Mouse (Mus musculus) spleen, adult 2 months (tissue): Measurements from ENCODE around the gene U90926. TPM values are rescaled to one million over a fixed set of nuclear protein-coding genes. Genes with fewer than 3 reads are reported as not detected.
A peak's percentile ranks its signal among the peaks of the same experiment; 100 is the strongest.
"Not testable (repeated sequence)": the region's sequence is repeated elsewhere in the genome, so short reads cannot be mapped to it uniquely, and the experiment has no call there.

Source experiments
- DNase-seq, 2 experiments: peaks; one replicate each; pipeline versions ENCODE4 v3.0.0 to v3.0.0-alpha.2; 2012 to 2021; ENCODE audit warnings: low spot score in 2 of 2, low read depth in 1 of 2
- H3K27ac ChIP-seq: fragments of 200-500 bp; 2 replicates; pipeline ENCODE4 v1.5.1; 2012; ENCODE audit warnings: low read length, inconsistent platforms; ENCODE audit not compliant: insufficient read depth
- H3K27me3 ChIP-seq: fragments of 200-500 bp; 2 replicates; pipeline ENCODE4 v1.6.1; 2012; ENCODE audit warnings: mild to moderate bottlenecking, moderate library complexity, low read length, inconsistent platforms; ENCODE audit not compliant: control insufficient read depth, insufficient read depth
- H3K36me3 ChIP-seq: fragments of 200-500 bp; 2 replicates; pipeline ENCODE4 v1.6.1; 2012; ENCODE audit warnings: mild to moderate bottlenecking, low read length, inconsistent platforms; ENCODE audit not compliant: control insufficient read depth, insufficient read depth
- H3K4me1 ChIP-seq: fragments of 200-500 bp; 2 replicates; pipeline ENCODE4 v1.6.1; 2011; ENCODE audit warnings: inconsistent platforms; ENCODE audit not compliant: control insufficient read depth, insufficient read depth, insufficient read length
- H3K4me3 ChIP-seq: fragments of 200-500 bp; 2 replicates; pipeline ENCODE4 v1.5.1; 2011; ENCODE audit warnings: mild to moderate bottlenecking, inconsistent platforms; ENCODE audit not compliant: insufficient read depth, insufficient read length; ENCODE audit errors: extremely low read depth
- CTCF ChIP-seq: fragments of 200-500 bp; IDR thresholded peaks from 2 replicates; pipeline ENCODE4 v1.5.1; 2011; ENCODE audit warnings: mild to moderate bottlenecking, inconsistent platforms; ENCODE audit not compliant: insufficient read depth, insufficient read length, insufficient replicate concordance; ENCODE audit errors: extremely low read depth
- POLR2A ChIP-seq: fragments of 200-500 bp; IDR thresholded peaks from 2 replicates; pipeline ENCODE4 v1.6.1; 2011; ENCODE audit warnings: low read depth, low read length, inconsistent platforms
- WGBS: fragments of 180-500 bp; shearing (Covaris S2); methylation state at CpG from one replicate; pipeline ENCODE4 v1.1.7; 2018; 5-methylcytosine and 5-hydroxymethylcytosine counted together
- polyA plus RNA-seq: library from polyadenylated mRNA; depleted of rRNA; stranded (reverse); fragments of >200 nt; gene quantifications from 2 replicates; pipeline ENCODE4 v1.2.3, GENCODE M21; 2012

U90926 gene
- polyA plus RNA-seq, 1 experiment: not detected

DNA sequence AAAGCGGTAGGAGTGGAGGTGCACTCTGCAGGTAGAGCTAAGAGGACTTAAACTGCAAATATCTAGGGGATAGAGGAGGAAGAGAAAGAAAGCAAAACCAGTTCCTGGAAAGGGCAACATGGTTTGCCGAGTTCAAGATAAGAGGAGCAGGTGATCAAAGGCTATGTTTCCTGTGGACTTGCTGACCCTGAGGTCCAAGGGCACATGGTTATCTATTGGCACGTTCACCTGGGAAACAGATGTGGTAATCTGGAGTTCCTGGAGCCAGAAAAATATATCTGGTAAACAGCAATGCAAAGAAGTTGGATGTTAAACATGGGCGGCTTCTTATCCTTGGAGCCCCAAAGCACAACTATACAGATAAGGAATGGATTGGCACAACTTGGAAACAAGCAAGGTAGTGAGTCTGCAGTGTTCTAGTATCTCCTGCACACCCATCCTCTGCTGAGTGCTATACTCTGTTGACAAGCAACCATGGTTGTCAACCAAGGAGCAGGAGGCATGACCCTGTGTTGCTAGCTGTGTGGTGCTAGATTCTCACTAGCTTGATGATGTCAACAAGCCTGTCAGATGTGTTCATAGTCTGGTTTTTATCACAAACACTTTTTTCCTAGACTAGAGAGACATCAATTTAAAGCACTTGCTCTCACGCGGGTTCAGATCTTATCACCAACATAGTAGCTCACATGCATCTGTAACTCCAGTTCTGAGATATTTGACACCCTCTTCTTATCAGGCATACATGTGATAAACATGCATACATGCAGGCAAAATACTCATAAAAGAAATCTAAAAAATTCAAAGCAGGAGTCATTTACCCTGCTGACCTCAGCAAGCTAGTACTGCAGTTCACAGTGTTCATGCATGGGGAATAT is 10.8 kb downstream of the U90926 start:
- no peak overlapping the region for H3K4me3 ChIP-seq
- 68% methylated on average over 6 of the region's 6 CpGs for WGBS
- no peaks in the 10 kb centered on the region for H3K27me3 ChIP-seq
- TF ChIP-seq CTCF (no peak), POLR2A (no peak)
- no peak for DNase-seq
- no peaks in the 10 kb centered on the region; the same call in 1 of the 2 replicates for H3K4me1 ChIP-seq
- no peak overlapping the region for H3K27ac ChIP-seq
- peaks cover 11% of the 10 kb centered on the region for H3K36me3 ChIP-seq

DNA sequence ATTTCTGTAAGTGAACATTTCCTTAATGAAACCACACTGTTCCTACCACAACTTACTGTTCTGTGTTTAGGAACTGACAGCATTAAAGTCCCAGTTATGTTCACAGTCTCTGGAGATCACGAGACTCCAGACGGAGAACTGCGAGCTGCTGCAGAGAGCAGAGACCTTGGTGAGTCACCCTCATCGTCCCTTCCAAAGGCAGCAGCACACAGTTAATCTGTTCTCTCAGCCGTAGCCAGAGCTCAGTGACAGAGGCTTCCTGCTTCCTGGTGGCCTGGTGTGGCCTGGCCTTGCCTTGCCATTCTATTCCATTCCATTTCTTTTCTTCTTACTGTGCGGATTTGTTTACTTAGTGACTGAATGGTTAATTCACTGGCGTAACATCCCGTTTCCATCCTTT is 16.9 kb downstream of the U90926 start:
- Histone ChIP-seq H3K4me3 (no peak overlapping the region), H3K27me3 (no peaks in the 10 kb centered on the region), H3K36me3 (peaks cover 44% of the 10 kb centered on the region), H3K4me1 (no peaks in the 10 kb centered on the region), H3K27ac (no peak overlapping the region)
- DNase-seq: no peak
- TF ChIP-seq CTCF: no peak
- no peak for TF ChIP-seq POLR2A
- 92% methylated on average over 8 of the region's 8 CpGs for WGBS

DNA sequence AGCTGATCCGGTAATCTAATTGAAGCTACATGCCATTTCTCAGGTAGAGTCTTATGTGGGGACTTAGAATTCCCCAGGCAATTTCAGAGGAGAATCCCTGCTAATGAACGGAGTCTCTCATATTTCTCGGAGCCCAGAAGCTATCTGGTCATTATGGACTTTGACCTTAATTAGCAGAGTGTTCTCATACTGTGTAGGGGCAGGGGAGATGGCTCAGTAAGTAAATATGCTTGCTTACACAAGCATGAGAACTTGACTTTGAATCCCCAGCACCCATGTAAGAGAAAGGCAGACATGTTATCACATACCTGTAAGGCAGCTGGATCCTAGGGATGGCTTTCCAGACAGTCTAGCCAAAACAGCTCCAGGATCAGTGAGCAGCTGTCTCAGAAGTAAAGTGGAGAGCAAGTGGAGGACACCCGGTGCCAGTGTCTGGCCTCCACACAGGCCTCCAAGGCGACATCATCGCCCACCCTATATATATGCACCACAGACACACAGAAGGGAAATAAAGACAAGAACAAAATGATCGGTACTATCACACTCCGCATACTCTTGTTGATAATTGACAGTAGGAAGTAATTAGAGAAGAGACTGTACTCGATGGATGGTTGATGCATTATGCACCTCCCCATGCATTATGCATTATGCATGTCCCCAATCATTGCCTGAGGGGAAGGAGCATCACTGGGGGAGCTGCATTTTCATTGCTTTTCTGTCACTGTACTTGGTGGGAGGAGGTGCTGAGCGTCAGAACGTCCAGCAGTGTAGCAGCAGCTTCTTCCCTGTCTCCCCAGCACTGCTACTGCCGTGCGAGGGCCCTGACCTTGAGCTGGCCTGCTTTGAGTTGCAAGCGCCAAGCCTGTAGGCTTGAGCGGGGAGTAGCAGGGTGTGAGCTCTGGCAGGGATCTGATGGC is 18.1 kb downstream of the U90926 start:
- no peaks in the 10 kb centered on the region for H3K27me3 ChIP-seq
- WGBS: 95% methylated on average over 15 of the region's 15 CpGs
- TF ChIP-seq CTCF (no peak), POLR2A (no peak)
- no peak overlapping the region for H3K4me3 ChIP-seq
- DNase-seq: no peak
- no peak overlapping the region for H3K27ac ChIP-seq
- H3K4me1 ChIP-seq: no peaks in the 10 kb centered on the region
- peaks cover 53% of the 10 kb centered on the region for H3K36me3 ChIP-seq

DNA sequence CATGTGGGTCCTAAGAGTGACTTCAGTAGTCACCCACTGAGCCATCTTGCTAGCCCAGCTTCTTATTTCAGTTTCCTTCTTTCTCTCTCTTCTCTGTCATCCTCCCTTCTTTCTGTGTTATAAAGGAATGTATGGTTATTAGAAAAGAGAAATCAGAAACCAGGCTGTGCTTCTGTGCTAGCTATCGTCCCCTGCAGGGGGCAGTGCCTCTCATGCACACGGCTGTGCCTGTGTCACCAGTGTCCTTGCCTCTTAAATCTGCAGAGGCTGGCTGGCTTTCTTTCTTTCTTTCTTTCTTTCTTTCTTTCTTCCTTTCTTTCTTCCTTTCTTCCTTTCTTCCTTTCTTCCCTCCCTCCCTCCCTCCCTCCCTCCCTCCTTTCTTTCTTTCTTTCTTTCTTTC is 19.5 kb downstream of the U90926 start:
- H3K4me3 ChIP-seq, H3K4me1 ChIP-seq, DNase-seq, H3K27ac ChIP-seq, H3K27me3 ChIP-seq: not testable (repeated sequence)
- H3K36me3 ChIP-seq: peaks cover 50% of the 10 kb centered on the region
- peak; percentile 34; the same call in 1 of the 2 replicates for TF ChIP-seq CTCF
- WGBS: 60% methylated on average over 2 of the region's 2 CpGs

DNA sequence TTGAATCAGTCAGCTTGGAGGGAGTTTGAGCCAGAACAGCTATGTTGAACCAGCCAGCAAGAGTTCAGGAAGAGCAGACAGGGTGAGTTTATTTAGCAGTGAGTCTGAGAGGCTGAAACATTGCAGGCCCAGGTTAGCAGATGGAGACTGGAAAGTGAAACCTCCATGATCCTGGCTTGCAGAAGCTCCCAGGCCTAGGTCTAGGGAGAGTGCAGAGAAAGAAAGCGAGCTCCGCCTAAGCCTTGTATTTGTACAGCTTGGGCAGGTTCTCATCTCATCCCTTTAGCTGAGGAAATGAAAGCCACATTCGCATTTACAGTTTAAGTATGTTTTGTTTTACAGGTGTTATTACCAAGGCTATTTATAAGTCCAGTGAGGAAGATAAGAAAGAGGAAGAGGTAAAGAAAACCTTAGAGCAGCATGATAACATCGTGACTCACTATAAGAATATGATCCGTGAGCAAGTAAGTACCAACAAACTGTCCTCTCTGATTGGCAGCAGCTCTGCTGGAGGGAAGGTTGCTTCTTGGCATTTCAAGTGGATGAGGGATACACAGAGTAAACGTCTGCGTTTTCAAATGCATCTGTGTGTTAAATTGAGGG is 26.2 kb downstream of the U90926 start:
- H3K4me1 ChIP-seq: no peaks in the 10 kb centered on the region
- no peak overlapping the region for H3K4me3 ChIP-seq
- no peak for TF ChIP-seq POLR2A
- no peak for TF ChIP-seq CTCF
- no peak overlapping the region for H3K27ac ChIP-seq
- WGBS: 87% methylated on average over 7 of the region's 7 CpGs
- peaks cover 44% of the 10 kb centered on the region for H3K36me3 ChIP-seq
- no peaks in the 10 kb centered on the region for H3K27me3 ChIP-seq
- DNase-seq: no peak

DNA sequence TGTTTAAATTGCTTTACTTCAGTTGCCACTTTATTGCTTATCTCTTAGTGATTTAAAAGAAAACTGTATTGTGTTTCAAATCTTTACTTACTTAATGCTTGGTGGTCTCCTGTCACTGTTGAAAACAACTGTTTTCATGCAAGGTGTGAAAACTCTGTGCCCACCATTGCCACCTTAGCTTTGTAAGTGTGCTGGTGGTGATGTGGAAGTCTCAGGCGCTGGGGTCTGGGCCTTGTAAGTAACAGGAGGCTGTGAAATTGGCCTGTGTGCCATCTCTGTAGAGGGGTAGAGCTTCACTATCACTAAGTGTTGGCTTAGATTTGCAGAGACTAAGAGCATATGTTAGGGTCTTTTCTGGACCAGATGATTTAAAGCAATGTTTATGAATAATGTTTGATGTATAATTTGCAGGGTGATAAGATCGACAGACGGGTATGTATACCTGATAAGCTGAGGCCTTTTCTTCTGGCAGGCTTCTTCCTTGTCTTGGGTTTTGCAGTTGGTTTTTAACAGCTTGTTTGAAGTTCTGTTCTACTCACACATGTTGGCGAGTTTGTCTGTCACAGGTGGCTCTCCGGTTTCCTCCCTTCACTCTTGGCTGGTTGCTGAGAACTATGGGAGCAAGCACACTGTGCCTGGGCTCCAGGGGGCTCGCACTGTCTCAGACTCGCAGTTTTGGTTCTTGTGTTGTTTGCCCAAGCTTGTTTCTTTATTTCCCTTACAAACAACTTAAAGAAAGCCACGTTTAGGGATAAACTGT is 32.0 kb downstream of the U90926 start:
- peaks cover 33% of the 10 kb centered on the region for H3K36me3 ChIP-seq
- no peaks in the 10 kb centered on the region for H3K27me3 ChIP-seq
- H3K4me1 ChIP-seq: no peaks in the 10 kb centered on the region
- H3K27ac ChIP-seq: 0 out of 2 replicates have a peak overlapping the region, but pooled peaks have one; percentile 18
- TF ChIP-seq CTCF (no peak), POLR2A (no peak)
- DNase-seq: no peak
- no peak overlapping the region for H3K4me3 ChIP-seq
- WGBS: 75% methylated on average over 8 of the region's 8 CpGs
